14 mouse cellular contexts compared by ENCODE assay signal in genomic region chr5:33488152-33488561, GRCm38 (mm10). TPM values are rescaled to one million over a fixed set of nuclear protein-coding genes. Genes with fewer than 3 reads are reported as not detected.
DNase-seq lines count a peak whose midpoint lies in the region; ATAC-seq lines count a peak whose summit lies in the region.
"Had no signal": no experiment of that assay in that cellular context is flagged by ENCODE, and none has a peak within 500 bp of the region (broad histone marks: within the 10 kb centered on the region; RNA-seq: fewer than 3 reads in every experiment).

No protein-coding gene starts in this region.

- ATAC-seq in midbrain, embryonic 15.5 days (replicated peaks): no peak
- ATAC-seq: liver, postnatal 0 days had no signal

- intact Hi-C loops in heart, postnatal 14 days (cut with DNase I): no loop called here

- peak overlapping the region; percentile 20; the same call in 1 of the 2 replicates for H3K4me3 ChIP-seq in midbrain, embryonic 10.5 days
- H3K4me3 ChIP-seq in midbrain, embryonic 15.5 days: no peak overlapping the region

- WGBS in midbrain, embryonic 10.5 days: 8% methylated on average over 9 of the region's 9 CpGs
- 4% methylated on average over 9 of the region's 9 CpGs for WGBS in midbrain, embryonic 15.5 days

- no peaks in the 10 kb centered on the region for H3K36me3 ChIP-seq in midbrain, embryonic 10.5 days
- no peaks in the 10 kb centered on the region for H3K36me3 ChIP-seq in midbrain, embryonic 15.5 days (replicated peaks)

- no peak overlapping the region for H3K4me2 ChIP-seq in midbrain, embryonic 15.5 days

- DNase-seq in embryo, embryonic 11 days: peak; percentile 40
- DNase-seq in embryo, embryonic 10.5 days (ENCODE audit: low spot score): no peak
- DNase-seq in midbrain, embryonic 10.5 days (ENCODE audit: low spot score): peak; percentile 27
- peak; percentile 13 to 31 for DNase-seq in heart, postnatal 14 days
- no peak for DNase-seq in right cerebral cortex, postnatal 36 days (ENCODE audit: low spot score in 2 of 2)
- DNase-seq in cerebellum, adult 18-20 months: no peak
- DNase-seq in right cerebral cortex, postnatal 4 days: no peak
- DNase-seq: adrenal gland, postnatal 14 days; liver, postnatal 0 days had no signal

- peak overlapping the region; percentile 64 for H3K27ac ChIP-seq in midbrain, embryonic 10.5 days (replicated peaks)
- H3K27ac ChIP-seq in midbrain, embryonic 15.5 days: no peak overlapping the region
- H3K27ac ChIP-seq: macrophage had no signal

- no peak overlapping the region for H3K9ac ChIP-seq in midbrain, embryonic 15.5 days
- H3K9ac ChIP-seq: liver, postnatal 0 days had no signal

- no peaks in the 10 kb centered on the region for H3K9me3 ChIP-seq in midbrain, embryonic 10.5 days (replicated peaks)
- H3K9me3 ChIP-seq in midbrain, embryonic 15.5 days: no peaks in the 10 kb centered on the region

- peaks cover 49% of the 10 kb centered on the region for H3K27me3 ChIP-seq in midbrain, embryonic 10.5 days (ENCODE audit: low read depth, poor library complexity, severe bottlenecking)
- 0 out of 2 replicates have a peak, but pooled peaks cover 8% of the 10 kb centered on the region for H3K27me3 ChIP-seq in midbrain, embryonic 15.5 days (replicated peaks)

- H3K4me1 ChIP-seq in midbrain, embryonic 10.5 days: peaks cover 48% of the 10 kb centered on the region
- peaks cover 8% of the 10 kb centered on the region for H3K4me1 ChIP-seq in midbrain, embryonic 15.5 days

RNA-seq across cellular contexts. Expression of gene Nkx1-1, which starts 54.4 kb away (rescaled TPM):
- polyA plus RNA-seq in midbrain, embryonic 10.5 days (2016; fragmentation: Nextera tagmentation; extraction: Ambion mirVana): 0.11 TPM in 1 of 2 replicates, not detected in the other
- 0.33 TPM in 1 of 2 replicates, not detected in the other for polyA plus RNA-seq in midbrain, embryonic 15.5 days (2015; fragmentation: Nextera tagmentation; extraction: Ambion mirVana)
- not detected for total RNA-seq in heart, postnatal 14 days (2021)
- total RNA-seq: adrenal gland, postnatal 14 days; hematopoietic stem cell, adult 5-6 weeks had no signal
- polyA plus RNA-seq: kidney, embryonic 16.5 days; limb, embryonic 11.5 days; liver, postnatal 0 days; macrophage had no signal

Comparison
In these comparisons a context has a peak if more than half of its experiments do, and no peak if none do; other contexts are left out.
1. DNase-seq: peak in embryo, embryonic 11 days (single experiment), midbrain, embryonic 10.5 days (single experiment) and heart, postnatal 14 days (2 of 2); none in embryo, embryonic 10.5 days (single experiment), right cerebral cortex, postnatal 36 days (0 of 2), cerebellum, adult 18-20 months (0 of 2) and right cerebral cortex, postnatal 4 days (single experiment).